ENCODE assay signal across 8 mouse cellular contexts in the genomic region with DNA sequence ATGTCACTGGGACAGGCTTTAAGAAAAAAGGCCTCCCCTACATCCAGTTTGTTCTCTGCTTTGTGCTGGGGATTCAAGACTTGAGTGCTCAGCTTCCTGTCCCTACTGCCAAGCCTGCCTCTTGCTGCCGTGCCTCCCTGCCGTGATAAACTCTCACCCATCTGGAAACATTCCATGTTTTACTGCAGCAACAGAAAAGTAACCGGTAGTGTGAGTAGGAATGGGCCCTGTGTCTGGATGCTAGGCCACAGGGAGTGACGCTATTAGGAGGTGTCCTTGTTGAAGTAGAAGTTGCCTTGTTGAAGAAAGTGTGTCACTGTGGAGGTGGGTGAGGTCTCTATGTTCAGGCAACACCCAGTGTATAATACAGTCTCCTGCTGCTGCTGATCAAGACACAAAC. TPM values are rescaled to one million over a fixed set of nuclear protein-coding genes. Genes with fewer than 3 reads are reported as not detected.
DNase-seq lines count a peak whose midpoint lies in the region; ATAC-seq and TF ChIP-seq lines count a peak whose summit lies in the region.

No protein-coding gene starts in this region.

- H3K27me3 ChIP-seq in cerebellum, adult 2 months (ENCODE audit: control insufficient read depth, insufficient read depth, low read length) = no peaks in the 10 kb centered on the region
- no peaks in the 10 kb centered on the region for H3K27me3 ChIP-seq in heart, embryonic 12.5 days (replicated peaks)
- no peaks in the 10 kb centered on the region for H3K27me3 ChIP-seq in limb, embryonic 15.5 days

- H3K36me3 ChIP-seq in heart, embryonic 12.5 days = peaks cover 16% of the 10 kb centered on the region
- H3K36me3 ChIP-seq in limb, embryonic 15.5 days = peaks cover 20% of the 10 kb centered on the region

- peaks cover 14% of the 10 kb centered on the region for H3K4me1 ChIP-seq in cerebellum, adult 2 months (ENCODE audit: control insufficient read depth, insufficient read depth, low read length)
- peaks cover 31% of the 10 kb centered on the region for H3K4me1 ChIP-seq in heart, embryonic 12.5 days (replicated peaks)
- H3K4me1 ChIP-seq in limb, embryonic 15.5 days = peaks cover 18% of the 10 kb centered on the region

- no peak for TF ChIP-seq POLR2A in cerebellum, adult 2 months (IDR thresholded peaks at IDR 0.05; ENCODE audit: borderline replicate concordance, insufficient read depth, low read length)

- DNase-seq in layer of hippocampus, adult 2 months (ENCODE audit: low spot score in 2 of 2) = no peak
- no peak for DNase-seq in layer of hippocampus, adult 9-10 months (ENCODE audit: low spot score)
- DNase-seq in cerebellum, adult 2 months = peak; percentile 58 to 76
- no peak for DNase-seq in spleen, postnatal 14 days (ENCODE audit: low spot score in 2 of 2)
- no peak for DNase-seq in natural killer cell, adult 2 months (ENCODE audit: low spot score in 2 of 2)

- WGBS in cerebellum, adult 2 months = 1% methylated on average over 4 of the region's 4 CpGs
- 6% methylated on average over 4 of the region's 4 CpGs for WGBS in heart, embryonic 12.5 days
- 5% methylated on average over 4 of the region's 4 CpGs for WGBS in limb, embryonic 15.5 days

- H3K4me2 ChIP-seq in heart, embryonic 12.5 days = peak overlapping the region; percentile 30
- H3K4me2 ChIP-seq in limb, embryonic 15.5 days = no peak overlapping the region

- peak overlapping the region; percentile 43; the same call in 1 of the 2 replicates for H3K27ac ChIP-seq in layer of hippocampus, adult 2 months
- H3K27ac ChIP-seq in cerebellum, adult 2 months (ENCODE audit: insufficient read depth, low read length) = 0 out of 2 replicates have a peak overlapping the region, but pooled peaks have one; percentile 10
- H3K27ac ChIP-seq in heart, embryonic 12.5 days (ENCODE audit: poor library complexity, severe bottlenecking) = peak overlapping the region; percentile 89
- 0 out of 2 replicates have a peak overlapping the region, but pooled peaks have one; percentile 29 for H3K27ac ChIP-seq in limb, embryonic 15.5 days

- no peak overlapping the region for H3K4me3 ChIP-seq in layer of hippocampus, adult 2 months
- H3K4me3 ChIP-seq in cerebellum, adult 2 months (replicated peaks; ENCODE audit: insufficient read depth, low read depth, low read length) = no peak overlapping the region
- H3K4me3 ChIP-seq in heart, embryonic 12.5 days = no peak overlapping the region
- H3K4me3 ChIP-seq in limb, embryonic 15.5 days = no peak overlapping the region

- no peaks in the 10 kb centered on the region for H3K9me3 ChIP-seq in heart, embryonic 12.5 days (replicated peaks)
- no peaks in the 10 kb centered on the region for H3K9me3 ChIP-seq in limb, embryonic 15.5 days

- TF ChIP-seq CTCF in layer of hippocampus, adult 2 months (conservative IDR thresholded peaks at IDR 0.05) = no peak
- no peak for TF ChIP-seq CTCF in cerebellum, adult 2 months (IDR thresholded peaks at IDR 0.05; ENCODE audit: borderline replicate concordance, insufficient read depth, low read depth, low read length)

- ATAC-seq in heart, embryonic 12.5 days (ENCODE audit: insufficient number of reproducible peaks, low FRiP score) = peak; percentile 72
- ATAC-seq in limb, embryonic 15.5 days (ENCODE audit: insufficient number of reproducible peaks, low FRiP score, low TSS enrichment, low read depth) = no peak
- no peak for ATAC-seq in megakaryocyte-erythroid progenitor cell, adult 5-6 weeks (replicated peaks; ENCODE audit: low FRiP score, low TSS enrichment, poor library complexity, severe bottlenecking)

- H3K9ac ChIP-seq in heart, embryonic 12.5 days = peak overlapping the region; percentile 56
- H3K9ac ChIP-seq in limb, embryonic 15.5 days = no peak overlapping the region

RNA-seq across cellular contexts. Expression of a gene that starts 20.0 kb away (rescaled TPM):
- 100 to 1,000 TPM; 132 to 141 TPM for total RNA-seq in layer of hippocampus, adult 2 months (2021)
- 51.1 and 51.2 TPM in 2 replicates for polyA plus RNA-seq in cerebellum, adult 2 months (2012; rRNA removed)
- 11.9 and 13.2 TPM in 2 replicates for polyA plus RNA-seq in heart, embryonic 12.5 days (2016; fragmentation: Nextera tagmentation; extraction: Ambion mirVana)
- 9.4 and 11.0 TPM in 2 replicates for polyA plus RNA-seq in limb, embryonic 15.5 days (2015; fragmentation: Nextera tagmentation; extraction: Ambion mirVana)
- 39.3 and 45.6 TPM in 2 replicates for total RNA-seq in megakaryocyte-erythroid progenitor cell, adult 5-6 weeks (2014; fragmentation: Nextera tagmentation)
- total RNA-seq in megakaryocyte-erythroid progenitor cell, adult 5-6 weeks (2017) = 56.3 and 64.4 TPM in 2 replicates

Comparison
In these comparisons a context has a peak if more than half of its experiments do, and no peak if none do; other contexts are left out.
1. DNase-seq: peak in cerebellum, adult 2 months (2 of 2); none in layer of hippocampus, adult 2 months (0 of 2), layer of hippocampus, adult 9-10 months (single experiment), spleen, postnatal 14 days (0 of 2) and natural killer cell, adult 2 months (0 of 2).
2. H3K27ac ChIP-seq: peak in every context shown above with its lines; median percentile 89 in heart, embryonic 12.5 days; 43 in layer of hippocampus, adult 2 months; 29 in limb, embryonic 15.5 days; 10 in cerebellum, adult 2 months.